Mouse (Mus musculus): ENCODE results near the gene Teddm1a.

DNA sequence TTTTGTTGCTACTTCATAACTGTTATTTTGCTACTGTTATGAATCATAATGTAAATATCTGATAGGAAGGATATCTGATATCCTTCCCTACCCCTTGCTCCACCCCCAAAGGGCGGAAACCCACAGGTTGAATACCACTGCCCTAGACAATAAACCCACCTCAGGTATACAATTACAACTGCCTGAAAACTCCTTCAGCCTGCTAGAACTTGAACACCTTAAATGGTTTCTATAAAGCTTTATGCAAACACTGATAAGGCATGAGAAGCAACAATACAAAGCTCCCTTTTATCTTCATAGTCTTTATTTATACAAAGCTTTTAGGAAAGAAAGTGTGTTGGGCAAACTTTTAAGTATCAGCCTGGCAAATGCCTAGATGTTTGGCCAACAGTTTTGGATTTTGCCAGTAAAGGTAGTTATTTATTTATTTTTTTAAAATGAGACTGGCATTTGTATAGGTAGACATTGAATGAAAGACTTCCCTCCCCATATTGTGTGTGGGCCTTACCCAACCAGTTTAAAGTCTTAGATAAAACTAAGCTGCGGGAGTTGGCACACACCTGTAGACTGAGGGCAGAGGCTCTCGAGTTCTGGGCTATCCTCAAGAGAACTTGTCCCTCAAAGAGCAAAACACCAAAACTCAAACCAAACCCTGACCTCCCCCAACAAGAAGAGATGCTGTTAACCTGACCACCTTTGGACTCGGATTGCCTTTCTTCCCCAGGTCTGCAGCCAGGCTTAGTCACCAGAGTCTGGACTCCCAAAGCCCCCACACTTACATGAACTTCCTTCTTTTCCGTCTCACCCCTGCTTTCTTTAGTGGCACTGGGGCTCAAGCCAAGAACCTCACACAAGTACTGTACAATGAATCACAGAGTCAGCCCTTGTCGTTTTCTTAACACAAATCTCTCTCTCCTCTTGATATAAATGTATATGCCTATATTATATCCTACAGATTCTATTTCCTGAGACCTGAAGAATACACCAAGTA is 33.1 kb downstream of the Teddm1a start:
- TF ChIP-seq EP300 (IDR thresholded peaks at IDR 0.05; ENCODE audit: low read length) (no peak), CTCF (conservative IDR thresholded peaks at IDR 0.05 in 1 of 2, IDR thresholded peaks at IDR 0.05 in 1 of 2; ENCODE audit: low read depth in 2 of 2, low read length in 2 of 2) (no peak), POLR2A (IDR thresholded peaks at IDR 0.05; ENCODE audit: low read depth, low read length) (no peak), RAD21 (IDR thresholded peaks at IDR 0.05; ENCODE audit: low read depth, low read length) (no peak), KAT2A (IDR thresholded peaks at IDR 0.05; ENCODE audit: insufficient replicate concordance, low read length) (no peak), USF2 (conservative IDR thresholded peaks at IDR 0.05; ENCODE audit: low read depth, low read length) (no peak), BHLHE40 (IDR thresholded peaks at IDR 0.05; ENCODE audit: low read depth, low read length) (no peak)

Data from CH12.LX (cell line).